Mouse (Mus musculus) gastrocnemius, adult 2 months (tissue): ENCODE measurements around the gene Fcgr3. TPM values are rescaled to one million over a fixed set of nuclear protein-coding genes. Genes with fewer than 3 reads are reported as not detected.
A peak's percentile ranks its signal among the peaks of the same experiment; 100 is the strongest.

Experiments
- DNase-seq: peaks from one replicate; pipeline ENCODE4 v3.0.0; 2022
- H3K27ac ChIP-seq: fragments of 200-600 bp; 2 replicates; pipeline ENCODE4 v1.8.1; 2022; ENCODE audit warnings: mild to moderate bottlenecking
- H3K4me3 ChIP-seq: fragments of 200-600 bp; 2 replicates; pipeline ENCODE4 v1.8.1; 2022; ENCODE audit warnings: mild to moderate bottlenecking, moderate library complexity
- CTCF ChIP-seq: fragments of 200-600 bp; IDR thresholded peaks from 2 replicates; pipeline ENCODE4 v1.8.1; 2022; ENCODE audit warnings: antibody characterized with exemption, mild to moderate bottlenecking, moderate library complexity
- intact Hi-C: fragments of 180-260 bp; cut with DNase I; formaldehyde crosslinking; loops from one replicate; pipeline ENCODE4 v1.15.1; 2025
- total RNA-seq, 2 experiments: library from RNA; stranded (reverse); gene quantifications; 2 replicates each; pipeline ENCODE4 v1.2.3; 2021

Gene Fcgr3
- total RNA-seq, 2 experiments from 2014 or later, result 1.8 to 4.3 TPM

DNA sequence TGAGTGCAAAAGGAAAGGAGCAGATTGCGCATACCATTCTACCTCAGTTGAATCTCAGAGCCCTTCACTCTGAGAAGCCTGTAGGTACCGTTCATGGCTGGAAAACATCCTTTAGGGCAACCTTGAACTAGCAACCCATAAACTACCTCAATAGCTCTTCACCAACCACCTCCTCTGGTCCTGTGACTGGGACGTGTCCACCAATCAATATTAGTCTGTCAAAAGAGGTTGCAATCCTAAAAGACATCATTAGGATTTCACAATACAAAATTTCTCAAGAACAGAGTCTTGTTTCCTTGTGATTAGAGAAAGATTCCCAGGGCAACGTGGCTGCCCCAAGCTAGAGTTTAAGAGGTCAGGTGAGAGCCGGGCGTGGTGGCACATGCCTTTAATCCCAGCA, 11.4 kb downstream of the Fcgr3 start:
- intact Hi-C loops, result no loop called here
- Histone ChIP-seq H3K27ac (no peak overlapping the region), H3K4me3 (no peak overlapping the region)
- TF ChIP-seq CTCF, result no peak
- no peak for DNase-seq

DNA sequence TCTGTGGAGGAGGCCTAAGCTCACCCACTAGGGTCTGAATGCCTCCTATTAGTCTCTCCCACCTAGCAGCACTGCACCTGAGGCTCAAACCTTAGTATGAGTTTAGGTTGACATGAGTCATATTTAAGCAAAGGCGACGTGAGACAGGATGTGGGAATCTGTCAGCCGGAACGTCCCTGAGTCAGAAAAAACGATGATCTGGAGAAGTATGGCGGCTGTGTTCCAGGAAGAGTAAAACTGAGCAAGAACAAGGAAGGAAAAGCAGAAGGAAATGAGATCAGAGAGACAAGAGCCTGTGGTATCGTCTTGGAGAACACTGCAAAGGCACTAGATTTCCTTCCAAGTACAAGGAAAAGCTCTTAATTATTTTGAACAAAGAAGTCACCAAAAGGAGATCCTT, 14.0 kb downstream of the Fcgr3 start:
- H3K27ac ChIP-seq, result no peak overlapping the region
- intact Hi-C loops, result no loop called here
- no peak for TF ChIP-seq CTCF
- DNase-seq, result no peak
- no peak overlapping the region for H3K4me3 ChIP-seq

DNA sequence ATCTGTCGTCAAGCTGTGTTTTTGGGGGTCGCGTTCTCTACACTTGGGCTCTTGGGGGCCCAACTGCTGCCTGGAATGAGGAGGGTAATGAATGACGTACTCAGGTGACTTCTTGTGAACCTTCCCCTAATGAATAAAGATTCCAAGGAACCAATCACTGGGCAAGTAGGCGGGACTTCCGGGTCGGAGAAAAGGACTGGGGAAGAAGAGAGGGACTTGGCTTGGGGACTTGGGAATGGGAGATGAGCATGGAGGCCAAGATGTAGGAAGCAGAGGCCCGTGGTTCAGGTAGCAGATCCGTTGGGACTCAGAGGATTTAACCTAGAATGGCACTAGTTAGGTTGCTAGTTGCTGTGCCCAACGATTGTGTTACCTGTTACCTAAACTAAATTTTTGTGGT, 15.5 kb downstream of the Fcgr3 start:
- TF ChIP-seq CTCF, result no peak
- intact Hi-C loops, result no loop called here
- H3K27ac ChIP-seq, result no peak overlapping the region
- H3K4me3 ChIP-seq, result no peak overlapping the region
- DNase-seq, result no peak

DNA sequence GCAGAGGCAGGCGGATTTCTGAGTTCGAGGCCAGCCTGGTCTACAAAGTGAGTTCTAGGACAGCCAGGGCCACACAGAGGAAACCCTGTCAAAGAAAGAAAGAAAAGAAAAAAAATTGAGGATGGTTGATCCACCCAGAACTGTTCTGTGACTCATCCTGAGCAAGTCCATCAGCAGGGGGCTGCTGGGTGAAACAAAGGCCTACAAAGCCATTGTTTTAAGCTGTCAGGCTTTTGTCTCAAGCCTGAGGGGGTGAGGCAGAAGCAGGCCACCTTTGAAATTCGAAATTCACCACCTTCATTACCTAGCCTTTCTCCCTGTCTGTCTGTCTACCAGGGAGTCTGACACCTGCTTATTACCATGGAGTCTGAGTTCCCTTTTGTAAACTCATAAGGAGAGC, 18.2 kb downstream of the Fcgr3 start:
- DNase-seq, result no peak
- no peak overlapping the region for H3K4me3 ChIP-seq
- no peak for TF ChIP-seq CTCF
- no peak overlapping the region for H3K27ac ChIP-seq
- intact Hi-C loops, result no loop called here

DNA sequence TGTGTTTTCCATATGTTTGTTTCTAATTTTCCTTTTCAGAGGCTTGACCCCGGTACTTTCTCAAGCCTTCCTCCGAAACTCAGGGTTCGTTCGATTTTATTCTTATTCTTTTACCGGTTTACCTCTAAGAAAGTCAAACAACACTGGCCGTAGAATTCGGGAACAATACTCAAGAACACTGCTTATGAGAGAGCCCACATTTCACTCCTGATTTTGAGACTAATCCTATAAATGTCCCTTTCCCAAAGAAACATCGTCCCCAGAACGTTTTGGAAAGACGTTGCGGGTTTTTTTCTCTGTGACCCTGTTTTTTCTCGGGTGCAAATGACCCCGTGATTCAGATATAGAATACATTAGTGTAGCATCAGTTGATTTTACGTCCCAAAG, 19.7 kb downstream of the Fcgr3 start:
- intact Hi-C loops, result loop anchor here (2.0 kb wide), 1 partner anchor 66 kb away; no protein-coding TSS in a partner anchor
- no peak overlapping the region; the same call in 1 of the 2 replicates for H3K27ac ChIP-seq
- no peak for DNase-seq
- peak overlapping the region; percentile 89 for H3K4me3 ChIP-seq
- no peak for TF ChIP-seq CTCF

DNA sequence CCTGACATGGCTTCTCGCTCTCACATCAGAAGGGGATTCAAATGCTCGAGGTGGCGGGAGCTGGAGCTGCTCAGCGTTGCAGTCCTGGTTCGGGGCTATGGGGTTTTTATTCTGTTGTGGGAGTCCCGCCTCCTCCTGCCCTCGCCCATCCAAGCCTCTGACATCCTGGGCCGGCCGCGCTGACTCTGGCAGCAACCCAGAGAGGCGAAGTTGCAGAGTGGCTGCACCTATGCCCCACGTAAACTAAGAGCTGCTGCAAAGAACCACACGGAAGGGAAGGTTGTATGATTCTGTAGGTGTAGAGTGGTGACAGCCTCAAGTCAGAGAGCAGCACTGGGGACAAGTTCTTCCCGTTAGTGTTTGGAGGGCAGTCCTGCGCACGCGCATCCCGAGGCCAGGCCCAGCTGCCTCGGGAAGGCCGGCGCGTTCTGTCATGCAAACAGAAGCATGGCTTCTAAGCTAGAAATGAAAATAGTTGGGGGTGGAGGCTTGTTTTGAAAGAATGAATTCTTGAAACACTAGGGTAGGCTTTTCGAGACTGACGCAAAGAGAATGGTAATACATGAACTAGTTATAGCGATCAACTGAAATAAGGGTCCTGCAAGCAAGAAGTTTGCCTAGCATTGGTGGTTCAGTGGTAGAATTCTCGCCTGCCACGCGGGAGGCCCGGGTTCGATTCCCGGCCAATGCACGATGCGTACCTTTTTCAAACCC, 20.2 kb downstream of the Fcgr3 start:
- intact Hi-C loops, result loop anchor here (2.0 kb wide), 1 partner anchor 66 kb away; no protein-coding TSS in a partner anchor
- Histone ChIP-seq H3K4me3 (peak overlapping the region; percentile 89), H3K27ac (peak overlapping the region; percentile 92)
- DNase-seq, result peak; percentile 94
- TF ChIP-seq CTCF, result no peak

DNA sequence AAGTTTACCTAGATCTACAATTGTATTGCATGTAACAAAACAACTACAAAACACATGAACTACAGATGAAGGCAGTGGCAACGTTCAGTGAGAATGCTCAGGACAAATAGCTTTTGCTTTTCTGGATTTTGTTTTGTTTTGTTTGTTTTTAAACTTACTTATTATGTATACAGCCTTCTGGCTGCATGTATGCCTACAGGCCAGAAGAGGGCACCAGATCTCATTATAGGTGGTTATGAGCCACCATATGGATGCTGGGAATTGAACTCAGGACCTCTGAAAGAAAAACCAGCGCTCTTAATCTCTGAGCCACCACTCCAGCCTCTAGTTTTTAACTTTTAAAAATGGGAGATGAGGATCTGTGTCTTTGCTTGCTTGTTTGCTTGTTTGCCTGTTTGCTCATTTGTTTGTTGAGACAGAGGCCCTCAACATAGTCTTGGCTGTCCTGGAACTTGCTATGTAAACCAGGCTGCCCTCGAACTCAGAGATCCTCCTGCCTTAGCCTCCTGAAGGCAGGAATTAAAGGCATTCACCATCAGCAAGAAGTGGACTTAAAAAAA, 21.1 kb downstream of the Fcgr3 start:
- Histone ChIP-seq H3K4me3 (peak overlapping the region; percentile 89), H3K27ac (peak overlapping the region; percentile 92)
- intact Hi-C loops, result loop anchor here (2.0 kb wide), 1 partner anchor 67 kb away; no protein-coding TSS in a partner anchor
- DNase-seq, result no peak
- TF ChIP-seq CTCF, result peak; percentile 47

DNA sequence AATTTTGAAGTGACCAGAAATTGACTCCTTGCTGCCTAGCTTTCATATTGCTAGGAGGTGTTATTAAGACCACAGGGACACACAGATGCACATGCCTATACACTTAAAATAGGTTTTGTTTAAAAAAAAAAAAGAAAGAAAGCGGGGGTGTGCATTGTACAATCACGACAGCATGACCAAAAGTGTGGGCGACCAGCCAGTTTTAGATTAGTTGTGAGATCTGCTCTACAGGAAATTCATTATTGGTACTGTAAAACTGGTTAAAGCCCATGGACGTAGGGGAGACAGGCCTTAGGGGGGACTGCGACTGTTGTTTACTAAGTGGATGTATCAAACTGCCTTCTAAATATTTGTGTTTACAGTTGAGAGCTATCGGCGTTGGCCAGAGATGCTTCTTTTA, 24.9 kb downstream of the Fcgr3 start:
- H3K4me3 ChIP-seq, result no peak overlapping the region
- DNase-seq, result no peak
- no peak overlapping the region for H3K27ac ChIP-seq
- no peak for TF ChIP-seq CTCF
- intact Hi-C loops, result loop anchor here (2.0 kb wide), 1 partner anchor 63 kb away; no protein-coding TSS in a partner anchor

DNA sequence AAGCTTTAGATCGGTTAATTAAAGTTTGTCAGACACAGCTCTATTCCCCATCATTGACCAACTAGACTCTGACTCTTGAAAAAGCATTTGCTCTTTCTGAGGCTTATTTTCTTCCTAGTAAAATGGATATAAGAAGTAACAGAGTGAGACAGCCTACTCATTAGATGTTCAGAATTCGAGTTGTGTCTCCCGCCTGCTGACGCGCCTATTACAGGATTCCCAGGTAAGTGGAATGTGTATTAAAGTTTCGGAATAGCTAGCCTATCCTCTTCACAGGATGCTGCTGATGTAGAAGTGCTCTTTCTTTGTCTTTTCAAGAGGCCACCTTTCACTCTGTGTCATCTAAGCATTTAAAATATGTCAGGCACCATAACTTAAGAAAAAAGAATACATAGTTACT, 25.6 kb downstream of the Fcgr3 start:
- DNase-seq, result no peak
- Histone ChIP-seq H3K4me3 (no peak overlapping the region), H3K27ac (no peak overlapping the region)
- intact Hi-C loops, result loop anchor here (2.0 kb wide), 1 partner anchor 64 kb away; no protein-coding TSS in a partner anchor
- TF ChIP-seq CTCF, result no peak

DNA sequence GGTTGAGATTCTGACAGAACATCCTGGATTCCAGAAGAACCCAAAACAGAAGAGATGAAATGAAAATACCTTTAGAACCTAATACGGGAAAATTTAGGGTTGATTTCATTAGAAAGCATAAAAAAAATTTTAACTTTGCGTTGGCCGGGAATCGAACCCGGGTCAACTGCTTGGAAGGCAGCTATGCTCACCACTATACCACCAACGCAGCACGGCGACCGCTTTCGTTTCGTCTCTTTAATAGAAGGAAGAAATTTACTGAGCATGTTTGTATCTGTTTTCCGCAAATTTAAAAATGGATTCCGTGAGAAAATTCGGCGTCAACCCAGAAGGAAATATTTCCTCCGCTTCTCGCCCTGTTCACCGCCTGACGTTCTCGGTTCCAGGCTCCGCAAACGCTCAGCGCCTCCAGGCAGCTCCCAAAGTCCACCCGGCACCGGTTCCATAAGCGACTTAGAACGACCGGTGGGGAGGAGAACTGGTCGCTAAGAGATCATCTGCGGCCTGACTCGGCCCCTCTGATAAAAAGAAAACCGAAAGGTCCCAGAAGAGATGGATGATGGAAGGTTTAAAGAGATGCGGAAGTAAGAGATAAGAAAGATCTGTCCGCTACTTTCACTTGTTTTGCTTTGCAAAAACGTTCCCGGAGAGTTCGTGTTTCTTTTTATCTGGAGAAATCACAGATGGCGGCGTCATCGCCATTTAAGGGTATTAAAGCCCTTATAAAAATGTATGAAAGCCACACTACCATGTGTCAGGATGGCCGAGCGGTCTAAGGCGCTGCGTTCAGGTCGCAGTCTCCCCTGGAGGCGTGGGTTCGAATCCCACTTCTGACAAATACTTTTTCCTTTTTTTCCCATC, 26.6 kb downstream of the Fcgr3 start:
- intact Hi-C loops, result loop anchor here (2.0 kb wide), 1 partner anchor 65 kb away; no protein-coding TSS in a partner anchor
- Histone ChIP-seq H3K27ac (peak overlapping the region; percentile 95), H3K4me3 (peak overlapping the region; percentile 94)
- peak; percentile 75 for DNase-seq
- no peak for TF ChIP-seq CTCF

DNA sequence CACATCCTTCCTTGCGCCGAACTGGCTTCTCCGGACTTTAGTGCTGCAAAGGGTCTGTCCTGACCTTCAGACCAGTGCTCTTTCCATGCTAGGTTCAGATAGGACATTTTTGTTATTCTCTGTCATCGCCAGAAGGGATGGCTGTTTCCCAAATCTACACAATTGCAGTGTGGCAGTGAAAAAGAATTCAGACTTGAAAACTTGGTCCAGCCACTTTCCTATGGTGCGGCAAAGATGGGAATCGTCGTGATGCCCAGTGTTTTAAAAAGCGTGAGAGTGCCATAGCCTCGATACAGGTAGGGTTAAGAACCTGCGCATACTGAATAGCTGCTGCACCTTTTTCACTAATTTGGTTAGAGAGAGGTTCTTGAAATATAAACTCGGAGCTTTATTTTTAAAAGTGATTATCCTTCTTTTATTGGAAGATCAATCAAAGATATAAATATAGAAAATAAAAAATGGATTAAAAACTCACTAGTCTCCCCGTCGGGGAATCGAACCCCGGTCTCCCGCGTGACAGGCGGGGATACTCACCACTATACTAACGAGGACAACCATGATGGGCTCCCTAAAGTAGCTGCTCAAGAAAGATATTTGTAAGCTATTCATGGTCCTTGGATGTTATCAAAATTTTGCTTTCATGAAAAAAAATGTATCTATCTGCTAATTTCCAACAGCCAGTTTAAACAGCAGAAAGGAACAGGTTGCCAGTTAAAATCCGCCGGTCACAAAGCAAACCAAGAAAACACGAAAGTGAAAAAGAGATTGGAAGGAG, 28.0 kb downstream of the Fcgr3 start:
- intact Hi-C loops, result no loop called here
- Histone ChIP-seq H3K4me3 (peak overlapping the region; percentile 94), H3K27ac (peak overlapping the region; percentile 95; the same call in 1 of the 2 replicates)
- no peak for TF ChIP-seq CTCF
- peak; percentile 66 for DNase-seq

DNA sequence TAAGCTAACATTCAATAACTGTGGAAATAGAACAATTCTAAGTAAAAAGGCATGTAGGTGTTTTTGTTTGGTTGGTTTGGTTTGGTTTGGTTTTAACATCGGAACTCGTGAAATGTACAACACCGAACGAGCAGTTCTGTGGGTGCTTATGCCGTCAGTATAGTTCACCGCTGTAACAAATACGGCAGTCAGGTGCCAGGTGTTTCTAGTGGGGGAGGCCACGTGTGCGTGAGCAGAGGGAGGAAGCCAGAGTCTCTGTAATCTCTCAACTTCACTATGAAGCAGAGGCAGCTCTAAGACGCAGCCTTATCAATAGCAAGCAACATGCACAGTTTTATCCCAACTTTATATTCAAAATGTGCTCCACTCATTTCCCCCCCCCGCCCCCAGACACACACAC, 29.1 kb downstream of the Fcgr3 start:
- DNase-seq, result no peak

More for the DNA sequence above, 29.1 kb downstream of the Fcgr3 start:
- intact Hi-C loops, result no loop called here
- TF ChIP-seq CTCF, result no peak
- no peak overlapping the region for H3K4me3 ChIP-seq
- H3K27ac ChIP-seq, result no peak overlapping the region
